Mouse (Mus musculus): Measurements from ENCODE around the gene Duox2.

- no peak for TF ChIP-seq POLR2A (IDR thresholded peaks at IDR 0.05; ENCODE audit: low read depth, low read length)
- TF ChIP-seq CTCF (IDR thresholded peaks at IDR 0.05; ENCODE audit: borderline replicate concordance, insufficient read depth, low read length): no peak
Measured at GRCm38 (mm10) chr2:122313536-122313935, 15.3 kb upstream of the Duox2 start, which contains the start of gene Duoxa1.

Data from embryonic fibroblast, embryonic 13.5 days (primary cell).